Mouse (Mus musculus): ENCODE measurements around the gene Zfp385b.

Gene Zfp385b

GRCm38 (mm10) chr2:77781390-77781789 lies 38.0 kb downstream of the Zfp385b start:
- DNase-seq = no peak

- peak; percentile 29 for DNase-seq
Observed at GRCm38 (mm10) chr2:77777781-77778180, 41.7 kb downstream of the Zfp385b start.

- peak; percentile 23 for DNase-seq
Observed at GRCm38 (mm10) chr2:77777047-77777686, 42.3 kb downstream of the Zfp385b start.

DNA sequence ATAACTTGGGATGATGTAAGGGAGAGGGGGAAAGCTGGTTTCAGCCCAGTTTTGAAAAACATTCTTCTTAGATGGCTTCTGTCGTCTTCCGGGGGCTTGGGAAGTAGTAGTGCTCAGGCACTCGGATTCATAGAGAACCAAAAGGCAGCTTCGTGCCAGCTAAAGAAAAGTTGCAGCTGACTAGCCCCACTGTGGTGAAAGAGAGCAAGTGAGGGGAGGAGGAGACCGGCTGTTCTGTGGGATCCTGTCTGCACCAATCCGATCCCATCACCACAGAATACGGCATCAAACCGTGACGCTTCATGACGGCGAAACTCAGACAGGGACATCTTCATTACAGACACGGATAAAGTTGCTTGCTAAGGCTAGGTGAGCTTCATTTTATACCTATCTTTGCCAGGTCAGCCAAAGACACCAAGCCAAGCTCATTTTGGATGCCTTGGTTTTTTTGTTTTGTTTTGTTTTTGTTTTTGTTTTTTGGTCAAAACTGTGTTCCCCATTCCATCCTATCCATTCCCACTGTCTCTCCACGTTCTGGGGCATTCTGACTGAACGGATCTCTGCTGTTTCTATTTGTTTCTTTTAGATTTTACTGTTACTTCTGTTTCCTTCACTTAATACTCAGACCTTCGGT lies 44.1 kb downstream of the Zfp385b start:
- DNase-seq = peak; percentile 10

DNA sequence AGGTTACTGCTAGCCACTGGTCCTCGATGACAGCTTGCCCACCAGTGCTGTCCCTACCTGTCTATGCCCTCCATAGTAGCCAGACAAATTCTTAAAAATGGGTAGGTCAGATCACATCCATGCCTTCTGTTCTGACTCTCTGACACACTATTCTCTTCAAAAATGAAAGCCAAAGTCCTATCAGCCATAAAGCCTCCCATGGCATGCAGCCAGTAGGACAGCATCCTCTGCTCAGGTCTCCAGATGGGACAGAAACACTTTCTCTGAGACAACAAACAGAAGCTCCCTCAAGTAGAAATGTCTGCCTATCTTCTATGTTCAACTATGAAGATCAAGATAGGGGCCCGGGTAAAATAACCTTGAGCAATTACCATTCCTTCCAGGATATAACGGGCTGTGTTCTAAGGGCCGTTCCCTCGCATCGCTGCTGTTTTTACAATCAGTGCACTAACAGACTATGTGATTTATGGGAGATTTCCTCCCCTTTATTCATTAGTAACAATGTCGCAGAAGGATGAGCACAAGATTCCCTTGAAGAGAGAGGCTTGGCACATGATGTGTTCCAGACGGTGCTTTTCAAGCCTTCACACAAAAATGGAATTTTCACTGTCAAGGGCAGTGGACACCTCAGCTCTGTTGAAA lies 49.3 kb downstream of the Zfp385b start:
- peak; percentile 14 for DNase-seq

GRCm38 (mm10) chr2:77768321-77768886 lies 51.0 kb downstream of the Zfp385b start:
- DNase-seq = no peak

- DNase-seq = no peak
Observed at GRCm38 (mm10) chr2:77761967-77762366, 57.5 kb downstream of the Zfp385b start.

DNA sequence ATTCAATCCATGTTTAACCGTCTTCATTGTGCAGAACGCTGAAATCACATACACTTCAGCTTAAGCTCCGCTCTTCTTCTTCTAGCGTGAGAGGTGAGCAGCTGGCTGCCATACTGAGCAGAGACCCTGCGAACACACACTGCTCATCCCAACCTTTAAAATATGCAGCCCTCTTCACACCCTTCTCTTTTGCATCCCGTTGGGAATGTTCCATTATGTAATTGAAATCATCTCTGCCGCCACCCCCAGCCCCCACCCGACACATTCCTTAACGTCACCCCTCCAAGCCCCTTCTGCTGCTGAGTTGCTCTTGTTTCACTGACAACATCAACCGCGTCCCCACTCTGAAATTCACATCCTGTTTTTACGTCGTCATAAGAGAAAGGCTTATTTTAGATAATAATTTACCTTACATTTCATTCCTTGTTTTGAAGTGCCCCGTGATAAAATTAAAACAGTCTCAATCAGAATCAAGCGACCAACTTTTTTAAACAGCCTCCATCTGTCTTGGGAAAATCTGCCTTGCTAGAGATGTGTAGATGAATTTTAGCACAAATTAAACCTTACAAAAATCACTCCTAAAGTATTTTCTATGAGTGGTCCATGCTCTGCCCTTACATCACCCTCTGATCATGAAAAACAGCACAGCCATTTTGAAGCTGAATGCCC lies 60.9 kb downstream of the Zfp385b start:
- no peak for DNase-seq

DNA sequence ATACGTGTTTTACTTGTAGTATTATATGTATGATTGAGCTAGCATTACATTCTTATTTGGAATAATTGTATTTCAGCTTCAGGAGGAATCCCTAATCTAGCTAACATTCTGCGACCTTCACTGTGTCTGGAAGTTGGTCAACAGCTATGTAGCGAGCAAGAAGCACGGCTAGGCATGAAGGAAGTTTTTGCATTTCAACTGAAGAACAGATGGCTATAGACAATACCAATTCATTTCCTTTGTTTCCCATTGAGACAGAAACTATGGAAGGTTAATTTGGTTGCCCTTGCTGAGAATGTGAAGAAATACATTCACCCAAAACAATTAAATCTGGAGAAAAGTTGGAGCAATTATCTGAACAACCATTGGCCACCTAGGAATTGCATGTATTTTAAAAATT lies 66.9 kb downstream of the Zfp385b start:
- DNase-seq = no peak

DNA sequence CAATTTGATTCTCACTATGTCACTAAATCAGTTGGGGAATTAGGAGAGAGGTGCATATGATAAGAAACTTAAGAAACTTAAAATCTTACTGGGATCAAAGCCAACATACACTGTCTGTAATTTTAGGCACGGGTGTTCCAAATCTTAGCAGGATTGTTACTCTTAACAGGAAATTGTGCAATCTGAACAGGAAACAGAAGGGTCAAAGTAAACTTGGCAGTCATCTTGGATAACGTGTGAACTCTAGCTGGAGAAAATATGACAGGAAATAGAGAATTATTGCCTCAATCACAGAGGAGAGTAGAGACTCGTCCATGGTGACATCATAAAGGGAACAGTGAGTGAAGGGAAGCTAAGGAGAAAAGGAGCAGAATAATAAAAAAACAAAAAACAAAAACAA lies 69.8 kb downstream of the Zfp385b start:
- DNase-seq = no peak

DNA sequence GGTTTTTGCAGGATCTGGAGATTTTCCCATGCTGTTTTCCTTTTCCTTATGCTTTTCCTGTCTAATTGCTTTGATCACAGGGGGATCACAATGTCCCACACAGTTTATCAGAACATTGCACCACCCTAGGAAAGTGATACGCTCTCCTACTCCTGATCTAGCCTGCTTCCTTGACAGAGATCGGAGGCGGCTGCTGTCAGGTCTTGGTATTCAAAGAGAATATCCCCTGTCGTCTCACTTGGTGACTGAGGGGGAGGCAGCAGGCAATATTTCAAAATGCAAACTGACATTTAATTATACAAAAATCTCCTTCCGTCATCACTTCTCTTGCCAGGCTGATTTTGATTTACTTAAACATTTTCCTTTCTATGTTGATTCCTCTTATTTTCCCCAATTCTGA lies 73.0 kb downstream of the Zfp385b start:
- no peak for DNase-seq

GRCm38 (mm10) chr2:77745246-77745645 lies 74.2 kb downstream of the Zfp385b start:
- DNase-seq = no peak

DNA sequence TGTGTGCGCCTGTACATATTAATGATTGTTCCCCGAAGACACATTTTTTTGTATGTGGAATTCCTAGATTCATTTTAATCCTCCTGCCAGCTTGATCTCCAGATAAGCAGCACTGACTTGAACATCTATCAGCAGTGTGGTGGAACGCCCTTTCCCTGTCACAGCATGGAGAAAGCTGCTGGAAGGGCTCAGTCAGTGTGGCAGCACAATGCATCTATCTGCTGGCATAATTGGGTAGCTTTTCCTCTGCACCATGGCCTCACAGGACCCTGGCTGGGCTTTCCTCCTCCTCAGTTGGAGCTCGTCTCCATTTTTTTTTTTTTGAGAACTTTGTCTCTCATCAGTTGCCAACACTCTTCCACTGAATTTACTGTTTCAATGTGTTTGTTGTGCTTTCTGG lies 77.1 kb downstream of the Zfp385b start:
- DNase-seq = no peak

GRCm38 (mm10) chr2:77730196-77730595 lies 89.2 kb downstream of the Zfp385b start:
- no peak for DNase-seq

- no peak for DNase-seq
Observed at GRCm38 (mm10) chr2:77726798-77727197, 92.6 kb downstream of the Zfp385b start.

DNA sequence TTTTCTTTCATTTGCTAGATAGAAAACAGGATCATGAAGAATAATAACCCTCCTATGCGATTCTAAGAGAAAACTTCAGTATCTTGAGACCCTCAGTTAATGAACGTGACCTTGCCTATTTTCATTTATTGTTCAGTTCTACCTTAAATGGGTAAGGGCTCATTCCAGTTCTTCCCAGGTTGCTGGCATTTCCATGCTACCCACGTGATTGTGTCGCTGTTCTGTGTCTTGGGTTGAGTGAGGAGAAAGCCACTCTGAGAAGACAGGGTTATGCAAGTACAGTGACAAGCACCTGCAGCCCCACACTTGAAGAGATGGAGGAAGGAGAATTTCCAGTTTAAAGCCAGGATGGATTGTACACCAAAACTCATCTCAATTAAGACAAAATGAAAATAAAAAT lies 98.6 kb downstream of the Zfp385b start:
- no peak for DNase-seq

- no peak for DNase-seq
Observed at GRCm38 (mm10) chr2:77716367-77716766, 103.1 kb downstream of the Zfp385b start.

DNA sequence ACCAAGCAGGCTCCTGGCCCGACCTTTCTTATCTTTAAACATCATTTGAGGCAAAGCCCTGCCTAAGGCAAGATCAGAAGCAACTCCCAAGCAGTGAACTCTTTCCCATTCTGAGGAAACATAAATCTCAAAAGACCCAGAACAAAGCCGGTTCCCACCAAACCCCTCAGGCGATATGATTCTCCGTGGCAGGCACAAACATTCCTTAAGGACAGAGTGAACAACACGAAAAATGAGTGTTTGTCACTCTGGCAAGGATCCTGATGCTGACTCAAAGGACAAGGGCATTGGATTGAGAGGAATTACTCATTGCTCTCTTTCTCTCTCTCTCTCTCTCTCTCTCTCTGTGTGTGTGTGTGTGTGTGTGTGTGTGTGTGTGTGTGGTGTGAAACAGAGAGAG lies 105.6 kb downstream of the Zfp385b start:
- DNase-seq = no peak

DNA sequence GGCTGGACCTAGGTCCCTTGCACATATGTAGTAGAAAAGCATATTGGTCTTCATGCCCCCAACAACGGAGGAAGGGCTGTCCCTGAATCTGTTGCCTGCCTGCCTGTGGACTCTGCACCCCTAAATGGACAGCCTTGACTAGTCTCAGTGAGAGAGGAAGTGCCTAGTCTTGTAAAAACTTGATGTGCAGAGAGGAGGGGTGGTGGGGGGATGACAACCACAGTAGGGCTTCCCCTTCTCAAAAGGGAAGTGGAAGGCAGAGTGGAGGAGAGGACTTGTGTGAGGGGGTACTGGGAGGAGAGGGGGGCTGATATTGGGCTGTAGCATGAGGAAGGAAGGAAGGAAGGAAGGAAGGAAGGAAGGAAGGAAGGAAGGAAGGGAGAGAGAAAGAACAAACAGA lies 107.7 kb downstream of the Zfp385b start:
- no peak for DNase-seq

DNA sequence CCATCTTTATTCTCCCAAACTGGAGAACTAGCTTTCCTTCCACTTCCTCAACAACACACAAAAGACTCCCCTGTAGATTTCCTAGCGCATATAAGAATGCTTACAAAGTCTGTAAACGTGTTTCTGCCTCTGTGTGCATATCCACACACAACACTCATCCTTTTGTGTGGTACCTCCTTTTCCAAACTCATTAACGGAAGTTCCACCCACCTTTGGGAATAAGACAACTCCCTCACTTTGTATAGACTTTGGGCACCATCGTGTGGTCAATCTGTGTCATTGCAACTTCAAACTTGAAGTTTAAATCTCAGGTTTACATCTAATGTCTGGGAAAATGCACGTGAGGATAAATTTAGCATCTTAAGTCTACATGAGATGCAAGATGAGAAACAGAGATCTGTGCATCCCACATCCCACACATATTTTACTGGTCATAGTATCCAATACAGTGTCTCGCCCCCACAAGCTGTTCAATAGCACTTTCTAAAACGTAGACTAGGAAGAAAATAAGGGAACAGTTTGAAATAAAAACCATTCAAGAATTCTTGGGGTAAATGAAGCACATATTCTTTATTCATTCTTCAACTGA lies 110.1 kb downstream of the Zfp385b start:
- peak; percentile 74 for DNase-seq

DNA sequence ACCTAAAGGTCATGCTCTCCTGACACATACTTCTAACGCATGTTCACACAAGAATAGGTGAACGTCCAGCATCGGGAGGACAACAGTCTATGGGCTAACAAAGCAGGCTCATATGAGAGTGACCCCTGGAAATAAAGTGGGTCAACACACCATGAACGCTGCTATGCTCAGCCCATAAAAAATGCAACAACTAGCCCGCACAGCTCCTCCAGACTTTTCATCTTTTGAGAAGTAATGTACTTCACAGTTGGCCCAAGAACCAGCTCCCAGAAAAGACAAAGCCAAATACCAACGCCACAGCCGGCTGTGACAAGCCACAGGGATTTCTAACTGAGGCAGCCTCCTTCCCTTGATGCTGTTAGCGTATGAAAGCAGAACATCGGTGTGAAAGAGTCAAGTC lies 112.3 kb downstream of the Zfp385b start:
- DNase-seq = no peak

- no peak for DNase-seq
Observed at GRCm38 (mm10) chr2:77705476-77705875, 114.0 kb downstream of the Zfp385b start.

GRCm38 (mm10) chr2:77703080-77703479 lies 116.4 kb downstream of the Zfp385b start:
- peak; percentile 34 for DNase-seq
